Mouse (Mus musculus) cerebellum, adult (tissue): Measurements from ENCODE around the gene Exoc2.

Experiments used
- ATAC-seq: cut with Nextera tagmentation; 2 replicates; pipeline ENCODE4 v1.9.2; 2017; ENCODE audit warnings: mild to moderate bottlenecking, moderate library complexity, mixed read lengths; ENCODE audit not compliant: insufficient number of reproducible peaks, low FRiP score, low TSS enrichment

Gene Exoc2

DNA sequence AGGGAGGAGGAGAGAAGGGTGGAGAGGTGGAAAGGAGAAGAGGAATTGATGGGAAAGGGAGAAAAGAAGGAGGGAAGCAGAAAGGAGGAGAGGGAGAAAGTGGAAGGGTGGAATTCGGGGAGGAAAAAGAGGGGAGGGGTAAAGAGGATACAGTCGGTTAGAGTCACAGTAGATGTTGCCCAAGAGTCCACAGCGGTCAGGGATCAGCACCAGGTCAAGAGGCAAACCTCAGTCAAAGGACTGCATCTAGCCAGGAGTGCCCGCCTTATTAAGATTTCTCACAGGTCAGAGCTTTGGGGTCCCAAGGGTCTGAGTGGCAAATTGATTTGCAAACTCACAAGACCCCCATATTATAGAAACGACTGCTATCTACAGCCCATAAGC lies 346 bp upstream of the Exoc2 start:
- peak; percentile 47 for ATAC-seq

DNA sequence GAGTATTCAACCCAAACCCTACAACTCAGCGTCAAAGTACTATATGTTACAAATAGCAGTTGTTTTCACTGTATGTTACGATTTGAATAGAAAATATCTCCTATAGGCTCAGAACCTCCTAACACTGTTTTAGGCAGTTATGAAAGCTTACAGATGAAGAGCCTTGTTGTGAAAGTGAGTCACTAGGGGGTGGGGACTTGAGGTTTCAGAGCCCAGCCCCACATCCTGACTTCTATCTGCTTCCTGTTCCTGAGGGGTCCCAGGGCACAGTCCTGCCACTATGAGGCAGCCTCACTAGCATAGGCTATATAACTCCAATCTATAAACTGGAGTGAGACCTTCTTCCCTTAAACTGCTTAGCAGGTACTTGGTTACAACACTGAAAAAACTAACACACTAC lies 1.8 kb downstream of the Exoc2 start:
- ATAC-seq = no peak

DNA sequence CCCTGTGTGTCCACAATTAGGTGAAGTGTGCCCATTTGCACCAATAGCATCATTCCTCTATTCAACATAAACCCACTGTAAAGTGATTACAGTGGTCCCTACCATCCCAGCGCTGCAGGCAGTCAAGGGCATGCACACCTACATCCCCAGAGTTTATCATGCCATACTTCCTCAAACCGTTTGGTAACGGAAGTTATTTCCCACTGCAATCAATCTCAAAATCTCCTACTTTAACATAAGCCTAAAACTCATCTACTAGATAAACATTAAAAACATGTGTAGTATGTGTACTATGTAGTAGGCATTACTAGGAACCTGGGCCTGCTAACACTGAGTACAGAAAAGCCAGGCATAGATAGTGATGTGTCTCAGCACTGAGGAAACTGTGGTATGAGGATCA lies 2.8 kb downstream of the Exoc2 start:
- ATAC-seq = no peak

DNA sequence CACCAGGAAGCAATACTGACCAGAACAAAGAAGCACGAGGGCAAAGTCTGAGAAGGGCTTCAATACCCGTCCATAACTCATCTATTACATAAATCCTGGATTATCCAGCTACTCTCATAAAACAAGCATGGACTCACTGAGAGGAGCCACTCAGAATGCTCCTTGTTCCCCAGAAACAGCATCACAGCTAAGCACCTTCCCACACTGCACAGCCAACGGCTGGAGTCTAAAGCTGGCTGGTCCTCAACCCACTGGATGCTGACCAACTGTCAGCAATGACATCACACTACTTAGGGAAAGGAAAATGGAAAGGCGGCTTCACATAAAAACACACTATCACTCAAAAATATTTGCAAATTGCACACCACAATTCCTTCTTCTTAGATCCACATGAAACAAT lies 5.6 kb downstream of the Exoc2 start:
- ATAC-seq = no peak

DNA sequence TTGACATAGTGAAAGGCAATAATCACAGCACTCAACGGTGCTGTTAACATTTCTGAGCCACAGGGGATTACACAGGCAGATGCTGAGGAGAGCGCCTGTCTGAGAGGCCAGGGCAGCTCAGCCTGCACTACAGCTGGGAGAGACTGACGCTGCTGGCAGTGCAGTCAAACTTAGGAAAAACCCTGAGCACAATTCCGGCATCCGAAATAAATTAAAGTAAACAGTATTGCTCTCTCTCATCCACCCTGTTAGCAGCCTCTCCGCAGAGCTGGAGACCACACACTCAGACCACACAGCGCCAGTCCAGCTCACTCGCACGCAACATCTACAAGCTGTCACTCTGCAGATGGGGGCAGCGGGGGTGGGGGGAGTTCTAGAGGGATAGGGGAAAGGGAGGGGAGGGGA lies 7.4 kb downstream of the Exoc2 start:
- ATAC-seq = no peak

DNA sequence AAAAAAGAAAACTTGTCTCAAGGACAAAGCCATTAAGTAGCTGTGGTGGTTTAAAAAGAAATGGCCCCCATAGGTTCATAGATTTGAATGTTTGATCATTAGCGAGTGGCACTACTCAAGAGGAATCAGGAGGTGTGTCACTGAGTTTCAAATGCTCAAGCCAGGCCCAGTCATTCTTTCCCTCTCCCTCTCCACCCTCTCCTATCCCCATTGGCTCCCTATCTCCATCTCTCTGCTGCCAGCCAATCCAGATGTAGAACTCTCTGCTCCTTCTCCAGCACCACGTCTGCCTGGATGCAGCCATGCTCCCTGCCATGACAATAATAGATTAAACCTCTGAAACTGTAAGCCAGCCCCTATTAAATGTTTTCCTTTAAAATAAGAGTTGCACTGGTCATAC lies 12.0 kb downstream of the Exoc2 start:
- ATAC-seq = no peak

DNA sequence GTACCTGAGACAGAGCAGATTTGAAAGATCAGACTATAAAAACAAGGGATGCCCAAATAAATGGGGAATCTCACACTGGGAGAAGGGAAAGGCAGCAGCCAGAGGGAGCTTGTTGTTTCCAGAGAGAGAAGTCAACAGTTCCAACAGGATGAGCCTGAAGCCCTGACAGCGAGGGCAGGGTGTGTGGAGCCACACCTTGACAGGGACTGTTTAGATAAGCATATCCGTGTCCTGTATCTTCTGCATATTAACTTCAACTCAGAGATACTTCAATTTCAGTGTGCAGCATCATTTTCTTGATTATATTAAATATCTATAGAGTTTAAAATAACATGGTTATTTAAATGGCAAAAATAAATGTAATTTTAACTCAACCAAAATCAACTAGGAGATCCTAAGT lies 13.2 kb downstream of the Exoc2 start:
- ATAC-seq = no peak

DNA sequence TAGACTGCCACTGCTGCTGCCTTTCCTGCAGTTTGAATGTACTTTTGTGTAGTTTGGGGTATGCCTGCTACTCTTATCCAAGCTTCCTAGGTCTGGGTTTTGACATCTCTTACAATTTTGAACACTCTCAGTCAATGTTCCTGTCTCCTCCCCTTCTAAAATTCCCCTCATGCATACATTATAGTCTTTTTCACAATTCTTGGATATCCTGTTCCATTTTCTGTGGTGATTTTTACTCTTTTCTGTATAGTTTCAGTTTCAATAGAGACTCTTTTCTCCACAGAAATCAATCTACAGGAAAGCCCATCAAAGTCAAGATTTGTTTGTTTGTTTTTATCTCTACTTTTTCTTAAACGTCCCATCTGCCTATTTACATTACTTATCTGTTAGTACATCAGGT lies 20.3 kb downstream of the Exoc2 start:
- ATAC-seq = no peak

DNA sequence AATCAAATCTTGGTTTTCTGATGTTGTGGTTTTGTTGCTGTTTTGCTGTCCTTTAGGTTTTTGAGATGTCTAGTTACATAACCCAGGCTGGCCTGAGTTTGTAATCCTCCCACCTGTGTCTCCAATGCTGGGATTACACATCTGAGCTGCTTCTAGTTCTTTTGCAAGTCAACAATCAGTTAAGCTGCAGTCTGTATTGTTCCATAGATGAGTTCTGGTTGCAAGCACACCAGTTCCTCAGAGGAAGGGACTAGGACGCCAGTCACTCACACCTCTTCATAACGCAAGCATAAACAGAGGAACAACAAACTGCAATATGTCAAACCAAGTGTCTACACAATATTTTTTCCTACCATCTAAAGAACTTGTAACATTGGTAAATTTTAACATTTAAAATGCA lies 21.8 kb downstream of the Exoc2 start:
- ATAC-seq = no peak

DNA sequence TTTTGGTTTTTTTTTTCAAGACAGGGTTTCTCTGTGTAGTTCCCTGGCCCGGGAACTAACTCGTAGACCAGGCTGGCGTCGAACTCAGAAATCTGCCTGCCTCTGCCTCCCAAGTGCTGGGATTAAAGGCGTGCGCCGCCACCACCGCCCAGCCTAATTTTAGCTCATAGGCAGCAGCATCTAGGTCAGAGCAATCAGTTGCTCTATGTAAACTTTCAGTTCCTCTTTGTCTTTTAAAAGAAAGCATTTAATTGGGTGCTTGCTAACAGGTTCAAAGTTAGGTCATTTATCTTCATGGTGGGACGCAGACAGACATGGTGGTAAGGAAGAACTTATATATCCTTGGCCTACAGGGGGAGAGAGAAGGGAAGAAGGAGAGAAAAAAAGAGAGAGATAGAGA lies 24.7 kb downstream of the Exoc2 start:
- ATAC-seq = no peak

DNA sequence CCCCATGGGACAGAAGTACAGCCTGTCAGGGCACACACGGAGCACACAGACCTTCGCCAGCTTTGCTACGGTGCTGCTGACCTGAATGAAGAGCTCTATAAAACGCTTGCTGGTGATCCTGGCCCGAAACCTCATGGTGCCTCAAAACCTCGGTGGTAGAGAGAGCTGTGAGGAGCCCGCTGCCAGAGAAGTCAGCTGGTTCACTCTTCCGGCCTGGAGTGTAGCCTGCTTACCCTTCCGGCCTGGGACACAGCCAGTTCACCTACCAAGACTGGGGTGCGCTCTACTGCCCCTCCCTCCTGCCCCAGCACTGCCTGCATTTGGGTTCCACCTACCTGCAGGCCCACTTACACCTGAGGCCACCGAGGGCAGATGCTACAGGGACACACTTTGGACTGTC lies 26.4 kb downstream of the Exoc2 start, which contains the start of gene Hus1b:
Gene Hus1b (minus strand): TSS at position 220 of the 400 bp plus-strand sequence.
- peak; percentile 45; the same call in 1 of the 2 replicates for ATAC-seq

DNA sequence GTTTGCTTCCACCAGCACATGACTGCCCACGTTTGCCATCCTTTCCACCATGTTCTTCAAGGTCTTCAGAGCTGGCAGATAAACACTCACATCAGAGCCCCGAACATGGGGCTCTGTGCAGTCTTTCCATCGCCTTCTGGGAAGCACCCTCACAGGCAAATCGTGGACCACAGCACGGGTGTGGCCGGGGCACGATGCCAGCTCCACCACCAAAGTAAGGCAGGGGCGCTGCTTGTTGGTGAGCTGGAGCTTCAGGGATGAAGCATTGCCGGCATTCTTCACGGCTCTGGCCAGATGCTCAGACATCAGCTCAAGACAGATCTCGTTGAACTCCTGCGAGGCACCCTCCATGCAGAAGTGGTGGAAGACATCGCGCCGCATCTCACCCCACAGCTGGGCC lies 26.8 kb downstream of the Exoc2 start:
- ATAC-seq = peak; percentile 36; the same call in 1 of the 2 replicates

DNA sequence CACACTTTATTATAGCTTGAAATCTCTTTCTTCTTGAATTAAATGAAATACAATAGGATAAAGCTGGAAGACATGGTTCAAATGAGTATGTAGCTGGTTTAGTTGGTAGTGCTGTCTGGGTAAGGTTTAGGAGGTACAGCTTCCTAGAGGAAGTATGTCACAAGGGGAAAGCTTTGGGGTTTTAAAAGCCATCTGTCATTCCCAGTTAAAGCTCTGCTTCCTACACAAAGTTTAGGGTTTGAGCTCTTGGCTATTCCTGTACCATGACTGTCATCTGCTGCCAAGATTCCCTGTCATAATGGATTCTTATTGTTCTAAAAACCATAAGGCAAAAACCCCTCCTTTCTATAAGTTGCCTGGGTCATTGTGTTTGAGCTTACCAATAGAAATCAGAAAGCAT lies 28.1 kb downstream of the Exoc2 start:
- no peak for ATAC-seq

DNA sequence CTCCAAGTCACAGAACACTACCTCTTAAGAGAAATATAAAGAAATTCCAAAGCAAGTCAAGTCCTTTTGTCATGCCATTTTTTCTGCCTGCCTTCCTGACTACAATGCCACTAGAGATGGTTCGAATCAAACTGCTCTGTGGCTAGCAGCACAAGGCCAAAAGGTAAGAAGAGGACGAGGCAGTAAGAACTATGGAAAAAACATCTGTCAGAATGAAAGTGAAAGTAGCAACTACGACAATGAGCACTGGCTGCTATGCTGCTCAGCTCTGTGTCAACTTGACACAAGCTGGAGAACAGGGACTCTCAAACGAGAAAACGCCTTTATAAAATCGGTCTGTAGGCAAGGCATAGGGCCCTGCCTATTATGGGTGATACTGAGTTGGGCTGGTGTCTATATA lies 40.9 kb downstream of the Exoc2 start:
- ATAC-seq = no peak

DNA sequence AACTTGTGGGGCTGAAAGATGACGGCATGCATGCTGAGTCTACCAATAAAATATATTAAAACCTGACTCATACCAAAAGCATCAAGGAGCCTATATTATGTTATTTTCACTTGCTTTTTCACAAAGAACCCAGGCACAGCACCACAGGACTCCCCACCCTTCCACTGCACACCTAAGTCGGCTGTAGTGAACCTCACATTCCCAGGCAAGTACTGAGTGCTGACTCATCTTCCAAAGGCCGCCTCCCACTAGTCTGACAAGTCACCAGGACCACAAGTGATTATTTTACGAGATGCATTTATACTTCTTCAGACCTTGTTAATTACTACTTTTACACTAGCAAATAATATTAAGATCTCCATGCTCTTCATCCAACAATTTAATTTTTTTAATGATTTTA lies 42.3 kb downstream of the Exoc2 start:
- ATAC-seq = no peak

DNA sequence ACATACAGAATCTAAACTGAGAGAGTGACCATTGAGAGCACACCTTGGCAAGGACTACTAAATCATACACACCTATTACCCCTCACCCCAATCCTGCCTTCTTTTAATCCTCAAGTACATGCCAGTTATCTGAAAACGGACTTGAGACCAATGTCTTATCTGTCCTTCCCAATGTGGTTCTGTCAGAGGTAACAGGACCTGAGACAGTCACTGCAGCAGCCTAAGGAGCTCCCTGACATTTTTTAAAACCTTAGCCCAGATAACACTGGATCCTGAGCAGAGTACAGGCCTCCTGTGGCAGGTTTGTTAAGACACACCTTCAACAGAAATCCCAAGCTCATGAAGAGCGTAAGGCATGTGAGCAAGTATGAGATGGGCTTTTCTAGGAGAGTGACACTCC lies 44.8 kb downstream of the Exoc2 start:
- no peak for ATAC-seq

DNA sequence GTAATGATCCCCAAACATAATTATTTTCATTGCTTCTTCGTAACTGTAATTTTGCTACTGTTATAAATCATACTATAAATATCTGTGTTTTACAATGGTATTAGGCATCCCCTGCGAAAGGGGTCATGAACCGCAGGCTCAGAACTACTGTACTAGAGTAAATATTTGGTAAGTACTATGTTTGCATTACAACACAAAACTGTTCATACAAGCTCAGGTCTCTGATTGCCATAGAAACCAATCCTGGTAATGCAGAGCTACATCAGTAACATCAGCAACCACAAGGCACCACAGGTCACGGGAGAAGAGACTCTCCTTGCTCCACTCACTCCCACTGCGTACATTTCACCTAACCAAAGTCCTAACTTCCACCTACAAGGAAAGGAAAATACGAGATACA lies 49.6 kb downstream of the Exoc2 start:
- no peak for ATAC-seq

DNA sequence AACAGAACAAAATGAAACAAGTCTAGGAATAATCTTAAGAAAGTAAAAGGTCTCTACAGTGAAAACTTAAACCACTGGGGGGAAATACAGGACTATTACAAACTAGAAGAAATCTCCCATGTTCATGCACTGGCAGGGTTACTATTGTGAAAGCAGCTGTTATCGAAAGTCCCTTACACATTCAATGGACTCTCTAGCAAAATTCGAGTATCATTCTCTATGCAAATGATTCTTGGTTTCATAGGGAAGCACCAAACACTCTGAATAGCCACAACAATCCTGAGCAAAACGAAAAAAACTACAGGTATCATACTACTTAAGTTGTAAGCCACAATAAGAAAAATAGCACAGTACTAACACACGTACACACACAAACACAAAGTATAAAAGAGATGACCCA lies 52.0 kb downstream of the Exoc2 start:
- ATAC-seq = no peak

DNA sequence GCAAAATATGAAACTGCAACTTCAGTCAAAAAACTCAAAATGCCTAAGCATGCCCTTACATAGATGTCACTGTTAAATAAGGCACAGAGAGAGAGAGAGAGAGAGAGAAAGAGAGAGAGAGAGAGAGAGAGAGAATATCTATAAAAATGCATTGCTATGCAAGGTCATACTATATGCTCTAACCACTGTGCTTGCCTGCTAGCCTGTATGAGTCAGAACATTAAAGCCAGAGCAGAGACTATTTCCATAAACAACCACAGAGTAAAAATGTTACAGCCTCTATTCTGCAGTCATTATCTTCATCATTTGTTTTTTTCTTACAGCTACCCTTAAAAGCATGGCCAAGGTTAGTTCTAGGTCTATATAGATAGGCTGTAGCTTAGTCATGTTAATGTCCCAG lies 60.1 kb downstream of the Exoc2 start:
- ATAC-seq = no peak

DNA sequence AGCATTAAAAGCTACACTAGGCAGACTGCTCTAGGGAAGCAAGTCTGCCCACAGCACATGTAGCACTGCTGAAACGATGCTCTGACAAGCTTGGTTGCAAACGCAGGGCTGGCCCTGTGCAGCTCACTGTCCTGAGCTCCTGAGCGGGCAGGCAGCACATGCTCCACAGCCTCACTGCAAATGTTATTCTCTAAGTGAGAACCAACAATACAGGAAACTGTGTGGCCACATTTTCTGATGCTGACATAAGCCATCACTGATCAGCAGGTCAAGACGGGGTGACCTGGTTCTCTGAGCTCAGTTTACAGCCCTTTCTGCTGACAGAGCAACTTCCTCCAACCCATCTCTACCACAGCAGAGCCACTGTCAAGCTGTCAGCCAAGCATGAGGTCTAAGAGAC lies 60.9 kb downstream of the Exoc2 start:
- ATAC-seq = peak; percentile 53; the same call in 1 of the 2 replicates

DNA sequence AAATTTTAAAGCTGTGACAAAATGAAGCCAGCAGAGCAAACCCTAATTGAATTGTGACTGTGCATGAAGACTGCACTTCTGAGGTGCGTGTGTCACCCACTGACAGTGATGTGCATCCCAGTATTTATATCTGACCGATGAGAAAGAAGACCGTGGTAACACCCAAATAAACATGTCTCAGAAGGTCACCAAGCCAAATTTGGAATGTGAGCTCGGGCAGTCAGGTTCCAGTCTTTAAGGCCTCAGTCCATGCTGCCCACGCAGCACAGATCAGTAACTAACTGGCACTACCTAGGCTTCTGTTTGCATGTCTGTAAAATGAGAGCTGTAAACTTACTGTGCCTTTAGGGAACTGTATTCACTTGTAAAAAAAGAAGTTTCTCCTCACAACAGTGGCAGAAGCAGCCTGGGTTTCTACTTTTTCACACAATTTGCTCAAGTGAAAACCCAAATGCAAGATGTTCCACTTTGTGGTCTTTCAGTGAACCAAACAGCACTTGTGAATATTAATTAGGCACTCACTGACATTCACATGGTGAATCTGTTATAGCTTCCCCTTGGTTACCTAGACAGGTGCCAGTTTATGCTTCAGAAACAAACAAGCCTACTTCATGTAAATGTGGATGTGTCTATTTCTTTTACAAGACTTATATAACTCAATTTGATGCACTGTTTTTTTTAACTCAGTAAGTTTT lies 61.8 kb downstream of the Exoc2 start:
- no peak for ATAC-seq

DNA sequence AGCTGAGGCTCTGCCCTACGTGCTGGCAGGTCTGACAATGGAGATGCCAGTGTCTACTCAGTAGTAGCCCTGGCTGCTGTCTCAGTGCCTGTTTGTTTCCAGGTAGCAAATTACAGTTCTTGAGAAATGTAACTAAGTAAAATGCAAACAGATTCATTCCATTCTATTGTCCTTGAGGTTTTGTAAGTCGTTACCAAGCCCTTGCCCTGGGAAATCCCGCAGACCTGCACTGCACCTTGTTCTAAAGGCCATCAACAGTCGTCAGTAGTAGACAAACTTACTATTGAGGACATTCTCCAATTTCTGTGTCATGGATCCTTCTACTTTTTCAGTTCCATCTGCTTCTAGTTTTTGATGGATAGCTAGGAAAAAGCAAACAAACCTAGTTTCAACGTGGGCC lies 63.0 kb downstream of the Exoc2 start:
- ATAC-seq = no peak

DNA sequence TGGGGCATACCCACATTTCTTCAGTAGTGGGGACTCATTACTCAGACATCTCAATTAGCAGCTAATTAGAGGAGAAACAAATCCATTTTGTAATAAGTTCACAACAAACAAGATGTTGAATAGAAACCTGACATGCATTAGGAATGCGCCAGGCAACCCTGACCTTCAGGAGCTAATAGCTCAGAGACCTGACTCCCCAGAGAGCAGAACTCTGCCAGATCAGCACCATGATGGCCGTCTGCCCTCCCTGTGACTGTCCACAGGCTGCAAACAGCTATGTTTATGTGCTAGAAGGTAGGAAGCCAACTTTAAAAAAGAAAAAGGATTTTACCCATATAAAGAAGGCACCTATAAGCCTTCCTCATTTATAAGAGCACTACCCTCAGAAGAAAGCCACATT lies 71.6 kb downstream of the Exoc2 start:
- ATAC-seq = no peak
